Mouse (Mus musculus): ENCODE results near the gene Cox6b2.

The Cox6b2 gene

DNA sequence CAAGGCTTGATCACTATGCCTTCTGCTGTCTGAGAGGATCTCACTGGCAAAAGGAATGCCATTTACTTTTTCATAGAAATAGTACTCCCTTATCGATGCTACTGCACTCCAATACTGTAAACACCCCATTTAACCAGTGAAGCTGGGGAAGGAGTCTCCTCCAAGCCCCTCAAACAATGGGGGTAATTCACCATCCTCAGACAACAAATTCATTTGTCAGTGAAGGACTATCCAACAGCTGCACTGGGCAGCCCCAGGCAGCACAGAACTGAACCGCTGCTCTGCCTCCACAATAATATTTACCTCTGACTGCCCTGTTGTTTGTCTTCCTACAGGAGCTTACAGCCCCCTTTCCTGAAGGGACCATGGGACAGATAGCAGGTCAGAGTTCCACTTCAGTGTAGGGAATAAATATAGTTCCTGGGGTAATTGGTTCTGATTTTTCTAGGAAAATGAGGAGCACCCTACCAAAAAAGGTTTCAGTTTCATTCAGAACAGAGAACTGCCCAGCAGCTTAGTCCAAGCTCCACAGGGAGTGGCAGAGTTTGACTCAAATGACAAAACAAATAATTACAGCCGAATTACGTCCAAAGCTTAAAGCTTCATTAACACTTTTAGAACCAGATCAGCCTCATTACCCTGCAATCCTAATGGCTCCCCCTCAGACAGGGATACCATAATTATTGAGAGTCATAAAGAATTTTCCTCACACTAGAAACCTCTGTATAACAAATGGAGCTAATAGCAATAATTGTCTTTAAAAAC, 12.2 kb upstream of the Cox6b2 start:
- DNase-seq (ENCODE audit: low spot score), result no peak

DNA sequence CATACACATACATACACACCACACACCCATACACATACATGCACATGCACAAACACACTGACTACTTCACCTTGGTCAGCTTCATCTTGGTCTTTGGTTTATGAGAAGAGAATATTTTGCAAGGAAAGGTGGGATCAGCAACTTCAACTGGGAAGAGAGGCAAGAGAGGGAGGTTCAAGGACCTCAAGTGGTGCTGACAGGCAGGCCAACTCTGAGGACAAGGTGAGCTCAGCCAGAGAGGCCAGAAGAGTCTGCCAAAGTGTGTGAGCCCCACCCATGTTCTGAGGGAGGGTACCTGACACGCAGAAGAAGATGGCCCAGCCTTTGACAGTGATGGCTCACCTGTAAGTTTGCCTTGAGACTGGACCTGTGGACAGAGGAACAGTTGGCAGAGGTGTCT, 6.8 kb upstream of the Cox6b2 start:
- DNase-seq (ENCODE audit: low spot score), result no peak

DNA sequence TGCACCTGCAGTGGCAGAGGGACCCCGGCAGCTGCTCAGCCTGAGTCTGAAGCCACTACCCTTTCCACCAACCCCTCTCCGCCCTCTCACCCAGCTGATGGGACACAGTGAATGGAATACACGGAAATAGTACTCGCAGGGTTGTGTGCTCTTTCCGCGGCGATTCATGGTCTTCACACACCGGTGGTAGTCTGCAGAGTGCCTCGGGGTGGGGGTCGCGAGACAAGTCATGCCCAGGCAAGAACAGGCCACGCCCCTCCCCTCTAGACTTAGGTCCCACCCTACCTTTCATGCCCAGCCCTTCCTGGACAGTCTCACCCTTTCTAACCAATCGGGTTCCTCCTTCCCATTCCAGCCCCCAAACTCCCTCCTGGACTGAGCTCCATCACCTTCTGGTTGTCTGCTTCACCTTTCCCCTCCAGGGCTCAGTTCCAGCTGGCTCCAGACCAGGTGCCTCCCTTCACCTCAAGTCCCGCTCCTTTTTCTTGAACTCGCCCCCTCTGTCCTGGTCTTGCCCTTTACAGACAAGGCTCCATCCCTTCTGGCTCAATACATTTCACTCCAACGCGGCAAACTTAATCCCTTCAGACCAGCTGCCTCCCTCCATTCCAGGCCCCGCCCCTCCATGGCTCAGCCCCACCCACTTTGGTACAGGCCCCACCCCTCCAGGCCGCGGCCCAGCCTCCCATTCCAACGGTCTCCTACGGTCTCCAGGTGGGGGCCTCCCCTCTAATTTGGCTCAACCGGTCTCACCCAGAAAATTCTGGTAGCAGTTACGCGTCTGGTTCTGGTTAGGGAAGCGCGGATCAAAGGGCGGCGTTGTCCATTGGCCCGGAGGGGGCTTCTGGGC, 698 bp downstream of the Cox6b2 start:
- peak; percentile 67 for DNase-seq (ENCODE audit: low spot score)

DNA sequence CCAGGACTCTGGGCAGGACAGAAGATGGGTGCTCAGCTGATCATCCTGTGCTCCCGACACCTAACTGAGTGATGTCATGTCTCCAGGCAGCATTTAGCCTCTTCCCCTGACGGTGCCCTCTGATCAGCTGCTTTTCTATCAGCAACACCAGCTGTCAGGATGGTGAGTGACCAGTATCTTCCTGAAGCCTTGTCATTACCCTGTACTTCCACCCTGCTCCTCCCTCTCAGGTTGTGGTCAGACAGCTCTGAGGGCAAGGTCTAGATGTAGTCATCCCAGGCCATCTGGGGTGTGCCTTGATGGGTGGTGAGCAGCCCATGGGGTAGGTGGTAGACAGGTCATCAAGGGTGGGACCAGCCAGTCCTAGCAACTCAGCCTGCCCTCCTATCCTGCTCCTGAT, 3.7 kb downstream of the Cox6b2 start:
- no peak for DNase-seq (ENCODE audit: low spot score)

DNA sequence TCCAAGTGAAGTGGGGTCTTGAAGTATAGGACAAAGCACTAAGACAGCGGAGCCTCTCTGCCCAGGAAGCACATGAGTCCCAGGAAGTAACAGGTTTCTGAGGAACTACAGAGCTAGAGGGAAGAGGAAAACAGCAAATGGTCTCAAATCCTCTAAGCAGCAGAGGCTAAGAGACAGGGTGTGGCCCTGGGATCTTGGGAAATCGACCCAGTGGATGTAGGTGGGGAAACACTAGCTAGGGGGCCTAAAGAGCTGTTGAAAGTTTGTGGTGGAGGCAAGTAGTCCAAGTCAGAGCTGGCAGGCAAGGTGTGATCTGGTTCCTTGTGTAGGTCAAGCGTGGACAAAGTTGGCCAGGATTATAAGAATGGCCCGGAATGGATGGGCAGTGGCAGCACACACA, 4.6 kb downstream of the Cox6b2 start:
- DNase-seq (ENCODE audit: low spot score), result no peak

DNA sequence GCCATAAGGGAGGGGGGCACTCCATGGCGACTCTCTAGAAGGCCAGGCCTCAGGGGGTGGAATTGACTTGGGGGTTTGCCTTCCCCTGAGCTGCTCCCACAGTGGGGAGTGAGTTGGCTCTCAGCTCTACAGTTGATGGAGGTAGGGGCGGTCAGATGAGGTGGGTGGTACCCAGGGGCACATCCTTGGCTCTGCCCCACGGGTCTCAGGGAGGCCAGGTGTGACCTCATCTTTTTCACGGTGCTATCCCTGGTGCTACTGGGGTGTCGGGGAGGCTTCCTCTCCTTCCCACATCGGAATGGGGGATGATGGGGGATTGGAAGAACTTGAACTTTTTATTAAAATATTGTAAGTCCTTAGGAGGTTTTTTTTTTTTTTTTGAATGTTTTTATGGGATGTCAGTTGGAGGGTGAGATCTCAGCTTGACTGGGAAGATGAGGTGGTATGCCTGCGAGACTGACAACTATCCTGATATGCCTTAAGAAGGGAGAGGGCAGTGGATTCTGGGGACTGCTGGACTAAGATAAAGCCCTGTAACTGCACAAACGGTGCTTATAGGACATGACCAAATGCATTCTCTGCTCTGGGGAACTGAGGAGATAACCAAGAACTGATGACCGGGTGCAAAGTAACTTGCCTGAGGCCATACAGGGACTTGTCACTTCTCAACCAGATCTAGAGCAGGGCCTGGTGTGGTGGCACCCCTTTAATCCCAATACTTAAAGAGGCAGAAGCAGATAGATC, 5.6 kb downstream of the Cox6b2 start:
- DNase-seq (ENCODE audit: low spot score), result no peak

DNA sequence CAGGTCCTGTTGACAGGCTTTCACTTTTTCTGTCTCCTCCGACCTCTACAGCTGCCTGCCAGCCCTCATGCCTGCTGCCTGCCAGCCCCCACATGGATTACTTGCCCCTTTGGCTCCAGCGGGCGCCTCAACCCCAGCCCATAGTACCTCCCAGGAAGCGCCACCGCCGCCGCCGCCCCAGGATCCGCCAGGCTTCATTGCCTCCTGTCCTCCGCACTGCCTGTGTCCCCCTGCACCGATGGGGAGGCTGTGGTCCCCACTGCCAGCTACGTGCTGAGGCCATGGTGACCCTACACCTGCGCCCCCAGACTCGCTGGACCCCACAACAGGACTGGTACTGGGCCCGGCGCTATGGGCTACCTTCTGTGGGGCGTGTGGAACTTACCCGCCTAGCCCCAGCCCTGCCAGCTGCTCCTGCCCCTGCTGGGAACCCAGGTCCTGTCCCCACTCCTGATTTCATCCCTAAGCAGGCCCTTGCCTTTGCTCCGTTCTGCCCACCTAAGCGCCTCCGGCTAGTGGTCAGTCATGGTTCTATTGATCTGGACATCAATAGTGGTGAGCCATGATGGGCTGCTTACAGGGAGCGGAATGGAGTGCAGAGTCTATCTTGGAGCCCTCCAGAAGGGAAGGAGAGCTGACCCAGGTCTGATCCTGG, 6.4 kb downstream of the Cox6b2 start:
- DNase-seq (ENCODE audit: low spot score), result no peak

DNA sequence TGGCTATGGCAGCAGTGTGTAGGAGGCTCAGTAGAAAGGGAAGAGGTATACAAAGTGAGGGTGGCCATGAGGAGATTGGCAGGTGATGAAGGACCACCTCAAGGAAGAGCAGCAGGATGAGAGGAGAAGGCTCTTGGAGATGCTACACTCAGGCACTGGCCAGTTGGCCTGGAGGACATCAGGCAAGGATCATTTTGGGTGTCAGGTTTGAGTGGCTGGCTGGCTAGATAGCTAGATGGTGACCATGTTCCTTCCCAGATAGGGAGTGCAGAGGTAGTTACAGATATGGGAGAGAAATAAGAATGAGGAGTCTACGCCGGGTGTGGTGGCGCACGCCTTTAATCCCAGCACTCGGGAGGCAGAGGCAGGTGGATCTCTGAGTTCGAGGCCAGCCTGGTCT, 8.0 kb downstream of the Cox6b2 start:
- no peak for DNase-seq (ENCODE audit: low spot score)

DNA sequence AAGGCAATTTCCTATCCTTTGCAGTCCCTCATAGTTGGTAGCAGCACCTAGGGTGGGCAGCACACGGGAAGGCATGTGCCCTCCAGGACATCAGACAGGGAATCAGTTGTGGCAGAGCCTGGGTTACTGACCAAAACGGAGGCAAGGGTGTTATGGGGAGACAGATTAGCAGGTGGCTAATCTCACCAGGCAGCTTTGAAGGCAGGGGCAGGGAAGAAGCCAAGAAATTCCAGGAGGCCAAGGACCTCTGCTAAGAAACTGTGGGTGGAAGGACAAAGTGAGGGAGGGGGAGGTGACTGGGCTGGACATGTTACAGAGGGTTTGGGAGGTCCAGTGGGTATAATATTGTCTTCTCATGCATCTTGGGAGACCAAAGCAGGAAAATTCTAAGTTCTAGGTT, 9.5 kb downstream of the Cox6b2 start:
- DNase-seq (ENCODE audit: low spot score), result no peak

DNA sequence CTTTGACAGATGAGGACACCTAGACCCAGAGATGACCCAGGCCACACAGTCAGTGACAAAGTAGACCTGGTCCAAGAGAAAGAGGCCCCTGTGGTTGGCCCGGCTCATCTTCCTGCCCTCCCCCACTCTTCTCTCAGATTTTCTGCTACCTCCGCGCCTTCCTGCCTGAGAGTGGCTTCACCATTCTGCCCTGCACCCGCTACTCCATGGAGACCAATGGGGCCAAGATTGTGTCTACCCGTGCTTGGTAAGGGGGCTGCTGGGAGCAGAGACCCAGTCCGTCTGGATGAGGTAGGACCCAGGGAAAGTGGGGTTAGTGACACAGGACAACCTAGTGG, 10.4 kb downstream of the Cox6b2 start:
- no peak for DNase-seq (ENCODE audit: low spot score)

DNA sequence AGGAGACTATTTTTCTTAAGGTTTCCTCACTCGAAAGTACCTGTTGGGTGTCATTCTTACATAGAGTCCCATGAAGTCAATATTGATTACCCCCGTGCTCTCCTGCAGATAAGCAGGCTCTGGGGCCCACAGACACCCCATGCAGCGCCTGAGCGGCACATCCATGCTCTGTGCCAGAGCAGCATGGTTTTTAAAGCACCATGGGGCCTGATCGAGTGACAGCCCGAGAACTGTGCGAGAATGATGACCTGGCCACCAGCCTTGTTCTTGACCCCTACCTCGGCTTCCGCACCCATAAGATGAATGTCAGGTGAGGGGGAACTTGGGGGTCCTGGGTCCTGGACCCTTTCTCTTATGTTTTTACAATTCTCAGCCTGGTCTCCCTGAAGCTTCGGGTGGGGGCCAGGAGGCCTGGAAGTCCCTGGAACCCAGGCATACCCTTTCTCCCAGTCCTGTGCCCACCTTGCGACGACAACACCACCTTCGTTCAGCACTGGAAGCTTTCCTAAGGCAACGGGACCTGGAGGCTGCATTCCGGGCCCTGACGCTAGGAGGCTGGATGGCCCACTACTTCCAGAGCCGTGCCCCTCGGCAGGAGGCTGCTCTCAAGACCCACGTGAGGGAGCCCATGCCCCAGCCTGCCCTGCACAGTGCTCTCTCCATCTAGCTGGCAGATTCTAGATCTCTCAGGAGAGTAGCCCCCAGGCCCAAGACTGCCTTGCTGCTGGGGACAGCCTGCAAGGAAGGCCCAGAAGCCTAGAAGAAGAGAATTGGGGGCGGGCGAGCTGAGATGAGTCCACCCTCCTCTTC, 11.0 kb downstream of the Cox6b2 start:
- no peak for DNase-seq (ENCODE audit: low spot score)

DNA sequence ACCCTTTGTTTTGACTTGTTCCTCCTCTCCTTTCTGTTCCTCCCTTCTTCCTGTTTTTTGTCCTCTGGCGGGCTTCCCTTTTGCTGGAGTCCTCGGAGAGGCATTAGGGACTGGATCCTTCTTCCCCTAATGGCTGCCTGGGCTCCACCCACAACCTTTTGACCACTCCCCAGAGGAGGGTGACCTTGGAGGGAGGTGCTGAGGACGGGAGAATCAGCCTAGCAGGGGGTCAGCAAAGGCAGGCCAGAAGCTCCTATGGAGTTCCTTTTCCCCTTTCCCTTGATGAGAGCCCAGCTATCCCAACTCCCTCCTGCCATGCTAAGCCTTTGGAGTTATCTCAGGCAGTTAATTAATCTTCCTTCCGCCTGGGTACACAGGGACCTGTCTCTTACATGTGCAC, 11.7 kb downstream of the Cox6b2 start:
- DNase-seq (ENCODE audit: low spot score), result peak; percentile 59

DNA sequence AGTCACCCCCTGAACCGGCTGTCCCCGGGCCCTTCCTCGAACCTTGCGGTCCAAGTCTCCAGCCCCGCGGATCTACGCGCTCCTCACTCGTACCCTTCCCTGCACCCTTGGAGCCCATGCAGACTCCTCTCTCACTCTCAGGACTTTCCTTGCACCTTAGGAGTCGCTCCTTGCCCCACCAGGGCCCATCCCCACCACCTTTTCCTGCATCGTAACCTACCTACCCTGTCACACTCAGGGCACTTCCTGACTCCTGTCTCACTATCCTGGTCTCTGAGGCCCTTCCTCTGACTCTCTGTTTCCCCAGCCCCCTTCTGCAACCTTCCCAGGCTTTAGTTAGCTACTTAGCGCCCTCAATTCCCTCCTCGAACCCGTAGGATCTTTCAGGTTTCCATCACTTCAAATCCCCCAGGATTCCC, 12.6 kb downstream of the Cox6b2 start:
- DNase-seq (ENCODE audit: low spot score), result peak; percentile 32

DNA sequence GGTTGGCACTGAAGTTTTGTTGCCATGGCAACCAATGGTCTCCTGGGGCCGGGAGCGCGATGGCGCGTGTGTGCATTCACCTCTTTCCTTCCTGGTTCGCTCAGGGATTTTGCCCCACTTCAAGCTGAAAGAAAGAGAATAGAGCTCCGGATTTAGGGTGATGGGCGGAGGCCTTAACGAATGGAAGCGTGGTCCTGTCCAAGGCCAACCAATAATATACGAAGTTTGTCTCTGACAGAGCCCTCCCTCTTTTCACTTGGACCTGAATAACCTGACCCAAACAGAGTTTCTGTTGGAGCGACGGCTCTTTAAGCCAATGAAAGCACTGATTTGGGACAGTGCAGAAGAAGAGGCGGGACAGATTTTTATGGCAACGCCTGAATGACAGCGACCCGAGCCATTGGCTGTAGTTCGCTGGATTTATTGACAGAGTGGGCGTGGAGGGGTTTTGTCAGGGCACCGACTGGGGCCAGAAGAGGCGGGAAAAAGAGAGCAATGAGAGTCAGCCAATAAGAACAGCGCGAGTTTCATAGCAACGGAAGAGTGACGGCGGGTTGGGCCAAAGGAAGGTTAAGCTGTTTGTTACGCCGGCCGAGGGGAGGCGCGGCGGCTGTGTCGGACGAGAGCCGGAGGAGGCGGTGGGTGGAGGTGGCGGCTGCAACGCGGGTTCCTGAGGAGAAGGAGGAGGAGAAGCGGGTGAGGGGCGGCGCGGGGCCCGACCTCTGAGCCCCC, 13.2 kb downstream of the Cox6b2 start, which contains the start of gene Kmt5c:
TSS of gene Kmt5c (plus strand) at position 572 of the 732 bp plus-strand sequence.
- peak; percentile 99 for DNase-seq (ENCODE audit: low spot score)

DNA sequence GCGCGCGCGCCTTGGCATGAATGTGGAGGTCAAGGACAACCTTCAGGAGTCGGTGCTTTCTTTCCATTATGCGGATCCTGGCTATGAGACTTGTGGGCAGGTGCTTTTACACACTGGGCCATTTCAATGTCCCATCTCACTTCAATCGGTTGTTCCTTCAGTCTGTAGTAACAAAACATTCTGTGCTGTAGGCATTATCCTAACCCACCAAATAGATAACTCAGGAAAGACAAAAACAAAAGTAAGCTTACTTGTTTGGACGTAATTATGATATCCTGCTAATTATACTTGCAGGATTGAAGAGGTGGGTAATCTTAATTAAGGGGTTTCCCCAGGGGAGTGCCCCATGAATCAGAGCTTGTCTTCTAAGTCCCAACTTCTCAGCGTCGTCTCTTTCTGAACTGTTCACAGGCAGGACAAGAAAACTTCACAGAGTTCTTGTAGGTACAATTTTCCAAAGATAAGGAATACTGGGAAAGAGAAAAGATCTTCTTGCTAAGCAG, 13.8 kb downstream of the Cox6b2 start:
- DNase-seq (ENCODE audit: low spot score), result no peak

DNA sequence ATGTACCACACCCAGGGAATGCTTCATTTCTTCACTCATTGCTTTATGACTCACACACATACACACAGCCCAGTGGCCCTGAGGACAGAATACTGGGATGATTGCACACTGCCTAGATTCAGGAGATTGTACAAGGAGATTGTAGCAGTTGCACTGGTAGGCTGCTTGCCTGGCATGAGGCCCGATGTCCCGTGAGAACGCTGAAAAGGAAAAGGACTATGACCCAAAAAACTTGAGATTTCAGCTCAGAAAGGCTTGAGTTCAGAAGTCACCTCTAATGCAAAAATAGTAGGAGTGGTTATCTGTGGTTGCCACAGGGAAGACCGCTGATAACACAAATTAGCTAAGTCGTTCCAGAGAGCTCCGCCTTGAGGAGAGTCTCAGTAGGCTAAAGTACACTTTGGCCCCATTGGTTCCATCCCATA, 19.9 kb downstream of the Cox6b2 start:
- no peak for DNase-seq (ENCODE audit: low spot score)

DNA sequence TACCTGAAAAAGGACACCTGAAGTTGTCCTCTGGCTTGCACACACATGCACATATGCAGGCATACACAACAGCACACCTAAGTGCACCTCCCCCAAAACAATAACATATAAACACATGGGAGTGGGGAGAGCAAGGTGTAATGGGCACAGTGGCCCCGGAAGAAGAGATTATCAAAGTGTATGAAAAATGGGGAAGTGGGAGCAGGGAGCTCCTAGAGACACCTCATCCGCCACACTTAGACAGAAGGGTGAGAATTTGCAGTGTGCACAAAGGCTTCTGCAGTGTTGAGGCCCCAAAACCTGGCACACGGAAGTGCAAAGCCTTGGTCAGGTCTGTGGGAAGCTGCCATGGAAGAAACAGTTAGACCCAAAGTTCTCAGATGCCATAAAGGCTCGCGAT, 21.8 kb downstream of the Cox6b2 start:
- DNase-seq (ENCODE audit: low spot score), result no peak

DNA sequence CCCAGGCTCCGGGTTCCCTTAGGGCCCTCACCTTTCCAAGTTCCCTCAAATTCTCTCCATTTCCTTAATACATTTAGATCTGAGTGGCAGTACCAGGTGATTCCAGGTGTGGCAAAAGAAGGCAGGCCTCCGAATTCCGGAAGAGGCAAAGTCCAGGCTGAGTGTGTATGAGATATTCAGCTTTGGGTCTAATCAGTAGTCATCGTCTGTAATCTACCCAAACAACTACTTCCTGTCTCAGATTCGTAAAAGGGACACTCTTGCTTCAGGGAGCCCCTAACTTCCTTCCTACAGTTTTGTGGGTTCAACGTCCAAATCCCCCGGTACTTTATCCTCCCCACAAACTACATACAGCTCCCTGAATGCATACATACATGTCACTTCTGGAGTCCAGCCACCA, 27.7 kb downstream of the Cox6b2 start, which contains the start of gene Tmem150b:
TSS of gene Tmem150b (minus strand) at position 81 of the 400 bp plus-strand sequence.
- no peak for DNase-seq (ENCODE audit: low spot score)

DNA sequence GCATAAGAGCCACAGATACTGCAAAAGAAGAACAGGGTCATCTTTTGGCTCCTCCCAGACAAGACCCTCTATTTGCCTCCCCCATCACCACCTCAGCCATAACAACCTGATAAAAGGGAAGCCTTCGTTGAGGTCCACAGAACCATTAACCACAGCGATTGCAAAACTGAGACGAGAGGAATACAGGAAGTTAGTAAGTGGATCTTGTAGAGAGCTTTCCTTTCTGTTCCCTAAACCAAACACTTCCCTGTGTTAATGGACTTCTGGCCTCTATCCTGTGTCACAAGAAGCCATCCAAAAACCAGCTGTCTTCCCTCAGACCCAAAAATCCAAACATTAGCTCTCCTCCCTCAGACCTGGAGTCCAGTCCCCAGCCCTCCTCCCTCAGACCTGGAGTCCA, 28.5 kb downstream of the Cox6b2 start:
- no peak for DNase-seq (ENCODE audit: low spot score)

DNA sequence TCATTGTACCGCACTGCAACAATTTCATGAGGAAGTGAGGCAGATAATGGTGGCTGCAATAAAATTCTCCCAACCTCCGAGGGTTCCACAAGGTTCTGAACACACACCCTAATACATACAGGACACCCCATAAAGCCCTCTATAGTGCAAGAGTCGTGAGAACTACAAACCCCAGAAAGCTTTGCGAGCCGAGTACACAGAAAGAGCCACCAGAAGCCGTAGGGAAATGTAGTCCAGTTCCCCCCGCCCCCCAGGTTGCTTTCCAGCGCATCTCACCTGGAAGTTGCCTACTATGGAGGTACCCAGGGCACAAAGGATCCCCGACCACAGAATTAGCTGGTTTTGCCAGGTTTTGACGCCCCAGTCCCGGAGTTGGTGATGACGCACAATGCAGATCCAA, 29.4 kb downstream of the Cox6b2 start:
- DNase-seq (ENCODE audit: low spot score), result no peak

Measured in embryo, embryonic 10 days (tissue).